Mouse (Mus musculus): ENCODE results near the gene Cacng3. TPM values are rescaled to one million over a fixed set of nuclear protein-coding genes. Genes with fewer than 3 reads are reported as not detected.

Cacng3 gene
- polyA plus RNA-seq, 1 experiment from 2014 or later: 0.19 TPM

DNA sequence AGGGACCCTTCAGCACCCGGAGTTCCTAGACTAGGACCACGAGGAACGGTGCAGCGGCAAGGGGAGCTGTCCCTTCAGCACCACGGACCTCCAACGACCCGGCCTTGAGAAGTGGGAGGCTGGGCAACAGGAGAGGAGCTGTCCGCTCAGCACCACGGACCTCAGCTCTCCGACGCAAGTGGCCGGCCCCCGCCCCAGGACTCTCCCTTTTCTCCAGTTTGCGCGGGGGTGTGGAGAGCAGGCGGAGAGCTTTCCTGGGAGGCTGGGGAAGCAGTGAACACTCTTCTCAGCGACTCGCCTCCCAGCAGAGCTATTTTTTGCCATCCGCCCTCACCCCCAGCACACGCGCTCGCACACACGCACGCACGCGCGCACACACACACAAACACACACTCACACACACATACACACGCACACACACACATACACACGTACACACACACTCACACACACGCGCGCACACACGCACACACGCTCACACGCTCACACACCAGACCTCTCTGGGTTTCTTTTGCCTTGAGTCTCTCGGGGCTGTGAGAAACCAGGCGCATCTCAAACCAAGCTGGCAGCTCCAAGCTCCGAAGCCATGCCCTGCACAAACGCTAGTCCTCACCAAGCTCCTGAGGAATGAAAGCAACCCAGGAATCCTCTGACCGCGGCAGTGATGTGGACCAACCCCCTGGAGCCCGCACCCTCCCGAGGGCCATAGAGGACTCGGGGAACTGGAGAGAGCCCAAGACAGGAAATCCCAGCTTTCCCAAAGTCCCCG lies 765 bp downstream of the Cacng3 start:
- H3K4me1 ChIP-seq (ENCODE audit: control insufficient read depth in 2 of 2, insufficient read depth in 2 of 2, low read length in 2 of 2): peaks cover 2 to 3% of the 10 kb centered on the region in 2 experiments; a peak in 2 of 4 replicates
- H3K27me3 ChIP-seq (ENCODE audit: control insufficient read depth, insufficient read depth, low read length): peaks cover 25% of the 10 kb centered on the region
- 9% methylated on average over 42 of the region's 45 CpGs for WGBS
- no peaks in the 10 kb centered on the region for H3K36me3 ChIP-seq (ENCODE audit: control insufficient read depth, insufficient read depth, low read length)
- peak overlapping the region in 1 of 2 experiments; percentile 10; a peak in 1 of 4 replicates for H3K4me3 ChIP-seq (ENCODE audit: control insufficient read depth in 1 of 2, insufficient read depth in 1 of 2, low read depth in 1 of 2, low read length in 2 of 2)
- no peak overlapping the region for H3K9ac ChIP-seq (ENCODE audit: low read length)
- ATAC-seq (ENCODE audit: insufficient number of reproducible peaks, insufficient read depth, low FRiP score, low read depth): peak; percentile 81
- no peak overlapping the region for H3K27ac ChIP-seq (replicated peaks in 1 of 2; ENCODE audit: control insufficient read depth in 1 of 2, insufficient read depth in 1 of 2, low read depth in 2 of 2, low read length in 2 of 2)
- no peaks in the 10 kb centered on the region for H3K9me3 ChIP-seq (ENCODE audit: control insufficient read depth, low read length)
- H3K4me2 ChIP-seq (ENCODE audit: low read length): peak overlapping the region; percentile 46

DNA sequence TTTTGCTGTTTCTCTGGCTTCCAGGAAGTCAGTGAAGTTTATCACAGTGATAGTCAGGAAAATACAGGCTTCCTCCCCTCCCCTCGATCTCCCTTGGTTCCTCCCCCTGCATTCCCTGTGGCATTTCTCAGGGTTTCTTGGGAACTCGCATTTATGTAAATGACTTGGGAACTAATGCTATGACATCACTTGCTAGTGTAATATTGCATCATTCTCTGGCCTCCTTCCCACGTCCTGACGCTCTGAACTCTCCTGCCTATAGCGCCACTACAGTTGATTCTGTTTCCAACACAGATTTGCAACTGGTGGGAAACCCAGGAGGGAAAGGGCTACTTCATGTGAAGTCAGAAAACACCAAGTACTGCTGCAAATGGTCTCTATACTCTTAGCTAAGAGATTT lies 2.7 kb downstream of the Cacng3 start:
- H3K4me3 ChIP-seq (ENCODE audit: control insufficient read depth in 1 of 2, insufficient read depth in 1 of 2, low read depth in 1 of 2, low read length in 2 of 2): no peak overlapping the region

DNA sequence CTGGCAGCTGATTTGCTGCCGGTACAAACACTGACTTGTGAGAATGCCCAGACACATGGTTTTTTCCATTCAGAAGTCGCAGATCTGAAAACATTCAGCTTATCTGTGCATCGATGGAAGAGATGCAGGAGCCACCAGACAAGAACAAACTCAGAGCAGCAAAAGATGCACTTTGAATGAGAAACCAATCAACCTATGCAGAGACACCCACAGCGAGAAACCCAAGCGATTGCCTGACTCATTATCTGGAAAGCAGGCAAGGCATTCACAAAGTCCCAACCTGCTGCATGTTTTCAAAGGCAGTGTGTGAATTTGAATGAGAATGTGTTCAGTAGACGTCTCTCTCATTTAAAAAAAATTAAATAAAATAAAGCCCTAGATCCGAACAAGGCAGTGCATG lies 4.9 kb downstream of the Cacng3 start:
- WGBS: 63% methylated on average over 7 of the region's 7 CpGs
- no peaks in the 10 kb centered on the region for H3K36me3 ChIP-seq (ENCODE audit: control insufficient read depth, insufficient read depth, low read length)

More for the DNA sequence above, 2.7 kb downstream of the Cacng3 start:
- WGBS: 38% methylated on average over 5 of the region's 5 CpGs
- Histone ChIP-seq H3K9ac (ENCODE audit: low read length) (no peak overlapping the region), H3K4me2 (ENCODE audit: low read length) (no peak overlapping the region), H3K27ac (replicated peaks in 1 of 2; ENCODE audit: control insufficient read depth in 1 of 2, insufficient read depth in 1 of 2, low read depth in 2 of 2, low read length in 2 of 2) (no peak overlapping the region), H3K9me3 (ENCODE audit: control insufficient read depth, low read length) (no peaks in the 10 kb centered on the region), H3K4me1 (ENCODE audit: control insufficient read depth in 2 of 2, insufficient read depth in 2 of 2, low read length in 2 of 2) (peaks cover 2 to 3% of the 10 kb centered on the region in 2 experiments; a peak in 2 of 4 replicates), H3K36me3 (ENCODE audit: control insufficient read depth, insufficient read depth, low read length) (no peaks in the 10 kb centered on the region), H3K27me3 (ENCODE audit: control insufficient read depth, insufficient read depth, low read length) (peaks cover 25% of the 10 kb centered on the region)
- ATAC-seq (ENCODE audit: insufficient number of reproducible peaks, insufficient read depth, low FRiP score, low read depth): no peak

DNA sequence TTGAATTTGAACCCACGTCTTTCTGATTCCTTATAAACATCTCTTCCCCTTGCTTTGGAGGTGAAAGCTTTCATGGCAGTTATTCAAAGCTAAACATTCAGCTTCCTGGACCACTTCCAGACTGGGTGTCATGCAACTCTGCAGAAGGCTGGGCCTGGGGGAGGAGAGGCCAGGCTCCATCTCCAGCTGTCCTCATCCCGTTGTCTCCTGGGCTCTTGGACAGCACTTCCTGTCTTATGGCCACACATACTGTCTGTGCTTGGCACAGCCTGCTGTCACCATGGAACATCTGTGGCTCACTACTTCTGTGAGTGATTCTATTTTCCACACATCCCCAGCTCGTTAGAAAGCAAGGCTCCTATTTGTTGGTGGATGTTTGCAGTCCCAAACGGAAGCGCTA lies 31.5 kb downstream of the Cacng3 start:
- 64% methylated on average over 5 of the region's 5 CpGs for WGBS
- no peaks in the 10 kb centered on the region for H3K27me3 ChIP-seq (ENCODE audit: control insufficient read depth, insufficient read depth, low read length)
- H3K4me2 ChIP-seq (ENCODE audit: low read length): no peak overlapping the region
- H3K27ac ChIP-seq (replicated peaks in 1 of 2; ENCODE audit: control insufficient read depth in 1 of 2, insufficient read depth in 1 of 2, low read depth in 2 of 2, low read length in 2 of 2): no peak overlapping the region
- H3K4me1 ChIP-seq (ENCODE audit: control insufficient read depth in 2 of 2, insufficient read depth in 2 of 2, low read length in 2 of 2): no peaks in the 10 kb centered on the region
- no peak overlapping the region for H3K4me3 ChIP-seq (ENCODE audit: control insufficient read depth in 1 of 2, insufficient read depth in 1 of 2, low read depth in 1 of 2, low read length in 2 of 2)
- no peaks in the 10 kb centered on the region for H3K36me3 ChIP-seq (ENCODE audit: control insufficient read depth, insufficient read depth, low read length)
- H3K9ac ChIP-seq (ENCODE audit: low read length): no peak overlapping the region
- ATAC-seq (ENCODE audit: insufficient number of reproducible peaks, insufficient read depth, low FRiP score, low read depth): no peak
- H3K9me3 ChIP-seq (ENCODE audit: control insufficient read depth, low read length): no peaks in the 10 kb centered on the region

More for the DNA sequence above, 4.9 kb downstream of the Cacng3 start:
- H3K27me3 ChIP-seq (ENCODE audit: control insufficient read depth, insufficient read depth, low read length): peaks cover 21% of the 10 kb centered on the region
- no peak overlapping the region for H3K27ac ChIP-seq (replicated peaks in 1 of 2; ENCODE audit: control insufficient read depth in 1 of 2, insufficient read depth in 1 of 2, low read depth in 2 of 2, low read length in 2 of 2)
- ATAC-seq (ENCODE audit: insufficient number of reproducible peaks, insufficient read depth, low FRiP score, low read depth): no peak
- no peaks in the 10 kb centered on the region for H3K9me3 ChIP-seq (ENCODE audit: control insufficient read depth, low read length)
- no peak overlapping the region for H3K4me2 ChIP-seq (ENCODE audit: low read length)
- no peak overlapping the region for H3K4me3 ChIP-seq (ENCODE audit: control insufficient read depth in 1 of 2, insufficient read depth in 1 of 2, low read depth in 1 of 2, low read length in 2 of 2)
- peaks cover 2 to 3% of the 10 kb centered on the region in 2 experiments; a peak in 2 of 4 replicates for H3K4me1 ChIP-seq (ENCODE audit: control insufficient read depth in 2 of 2, insufficient read depth in 2 of 2, low read length in 2 of 2)
- no peak overlapping the region for H3K9ac ChIP-seq (ENCODE audit: low read length)

DNA sequence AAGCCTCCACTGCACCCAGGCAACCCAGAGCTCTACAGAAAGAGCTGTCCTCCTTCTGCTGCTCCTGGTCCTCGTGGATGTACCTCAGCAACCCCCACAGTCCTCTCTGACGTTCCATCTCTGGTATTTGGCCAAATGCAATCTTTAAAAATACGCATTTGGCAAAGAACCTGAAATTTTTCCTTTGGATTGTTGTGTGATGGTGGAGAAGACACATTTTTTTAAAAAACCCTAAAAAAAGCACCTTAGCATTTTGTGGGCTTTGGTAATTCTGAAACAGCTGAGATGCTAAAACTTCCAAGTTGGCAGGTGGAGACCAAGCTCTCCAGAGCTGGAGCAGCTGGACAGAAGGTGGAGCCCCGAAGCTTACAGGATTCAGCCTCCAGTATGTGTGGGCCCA lies 32.2 kb downstream of the Cacng3 start:
- no peaks in the 10 kb centered on the region for H3K9me3 ChIP-seq (ENCODE audit: control insufficient read depth, low read length)
- no peaks in the 10 kb centered on the region for H3K27me3 ChIP-seq (ENCODE audit: control insufficient read depth, insufficient read depth, low read length)
- H3K36me3 ChIP-seq (ENCODE audit: control insufficient read depth, insufficient read depth, low read length): no peaks in the 10 kb centered on the region
- no peak overlapping the region for H3K4me2 ChIP-seq (ENCODE audit: low read length)
- H3K4me1 ChIP-seq (ENCODE audit: control insufficient read depth in 2 of 2, insufficient read depth in 2 of 2, low read length in 2 of 2): no peaks in the 10 kb centered on the region
- no peak overlapping the region for H3K4me3 ChIP-seq (ENCODE audit: control insufficient read depth in 1 of 2, insufficient read depth in 1 of 2, low read depth in 1 of 2, low read length in 2 of 2)
- H3K27ac ChIP-seq (replicated peaks in 1 of 2; ENCODE audit: control insufficient read depth in 1 of 2, insufficient read depth in 1 of 2, low read depth in 2 of 2, low read length in 2 of 2): no peak overlapping the region
- ATAC-seq (ENCODE audit: insufficient number of reproducible peaks, insufficient read depth, low FRiP score, low read depth): no peak
- WGBS: 64% methylated on average over 4 of the region's 4 CpGs
- H3K9ac ChIP-seq (ENCODE audit: low read length): no peak overlapping the region

DNA sequence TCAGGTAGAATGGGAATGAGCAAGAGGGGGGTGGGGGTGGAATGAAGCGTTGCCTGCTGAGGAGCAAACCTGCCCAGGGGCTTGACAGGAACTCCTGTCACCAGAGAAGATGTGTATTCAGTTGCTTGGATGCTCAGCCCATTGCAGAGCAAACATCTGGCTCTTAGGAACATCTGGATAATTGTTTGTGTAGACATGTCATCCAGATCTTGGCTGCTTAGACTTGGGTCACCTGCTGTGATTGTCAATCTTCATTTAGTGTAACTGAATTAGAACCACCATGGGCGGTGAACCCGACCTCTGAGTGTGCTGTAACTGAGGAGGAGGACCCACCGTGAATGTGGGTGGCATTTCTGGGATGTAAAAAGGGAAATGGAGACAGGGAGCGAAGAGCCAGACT lies 36.4 kb downstream of the Cacng3 start:
- H3K27ac ChIP-seq (replicated peaks in 1 of 2; ENCODE audit: control insufficient read depth in 1 of 2, insufficient read depth in 1 of 2, low read depth in 2 of 2, low read length in 2 of 2): no peak overlapping the region
- no peaks in the 10 kb centered on the region for H3K27me3 ChIP-seq (ENCODE audit: control insufficient read depth, insufficient read depth, low read length)
- 36% methylated on average over 5 of the region's 5 CpGs for WGBS
- H3K4me2 ChIP-seq (ENCODE audit: low read length): no peak overlapping the region
- no peaks in the 10 kb centered on the region for H3K9me3 ChIP-seq (ENCODE audit: control insufficient read depth, low read length)
- H3K9ac ChIP-seq (ENCODE audit: low read length): no peak overlapping the region
- ATAC-seq (ENCODE audit: insufficient number of reproducible peaks, insufficient read depth, low FRiP score, low read depth): no peak
- H3K4me3 ChIP-seq (ENCODE audit: control insufficient read depth in 1 of 2, insufficient read depth in 1 of 2, low read depth in 1 of 2, low read length in 2 of 2): no peak overlapping the region
- no peaks in the 10 kb centered on the region for H3K36me3 ChIP-seq (ENCODE audit: control insufficient read depth, insufficient read depth, low read length)
- H3K4me1 ChIP-seq (ENCODE audit: control insufficient read depth in 2 of 2, insufficient read depth in 2 of 2, low read length in 2 of 2): no peaks in the 10 kb centered on the region; a peak in 1 of 4 replicates

DNA sequence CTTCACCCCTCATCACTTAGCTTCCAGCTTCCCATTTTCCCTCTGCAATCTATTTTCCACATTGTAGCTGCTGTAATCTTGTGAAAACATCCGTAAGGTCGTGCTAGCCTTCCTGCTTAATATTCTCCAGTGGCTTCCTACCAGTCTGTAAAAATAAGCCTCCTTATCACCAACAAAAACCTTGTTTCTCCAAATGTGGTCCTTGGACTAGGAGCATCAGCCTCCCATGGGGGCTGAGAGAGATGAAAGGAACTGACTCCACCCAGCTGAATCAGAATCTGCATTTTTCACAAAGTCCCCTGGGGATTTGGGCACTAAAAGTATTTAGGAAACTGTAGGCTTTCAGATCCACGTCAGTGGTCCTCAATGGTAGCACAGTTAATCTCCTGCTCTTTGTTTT lies 46.0 kb downstream of the Cacng3 start:
- H3K9me3 ChIP-seq (ENCODE audit: control insufficient read depth, low read length): no peaks in the 10 kb centered on the region
- no peak overlapping the region for H3K4me2 ChIP-seq (ENCODE audit: low read length)
- H3K27me3 ChIP-seq (ENCODE audit: control insufficient read depth, insufficient read depth, low read length): no peaks in the 10 kb centered on the region; the same call in 1 of the 2 replicates
- H3K9ac ChIP-seq (ENCODE audit: low read length): no peak overlapping the region
- 16% methylated on average over 3 of the region's 3 CpGs for whole genome bisulfite sequencing
- ATAC-seq (ENCODE audit: insufficient number of reproducible peaks, insufficient read depth, low FRiP score, low read depth): peak; percentile 76
- H3K27ac ChIP-seq (replicated peaks in 1 of 2; ENCODE audit: control insufficient read depth in 1 of 2, insufficient read depth in 1 of 2, low read depth in 2 of 2, low read length in 2 of 2): no peak overlapping the region
- H3K4me1 ChIP-seq (ENCODE audit: control insufficient read depth in 2 of 2, insufficient read depth in 2 of 2, low read length in 2 of 2): no peaks in the 10 kb centered on the region
- no peak overlapping the region for H3K4me3 ChIP-seq (ENCODE audit: control insufficient read depth in 1 of 2, insufficient read depth in 1 of 2, low read depth in 1 of 2, low read length in 2 of 2)
- no peaks in the 10 kb centered on the region for H3K36me3 ChIP-seq (ENCODE audit: control insufficient read depth, insufficient read depth, low read length)

DNA sequence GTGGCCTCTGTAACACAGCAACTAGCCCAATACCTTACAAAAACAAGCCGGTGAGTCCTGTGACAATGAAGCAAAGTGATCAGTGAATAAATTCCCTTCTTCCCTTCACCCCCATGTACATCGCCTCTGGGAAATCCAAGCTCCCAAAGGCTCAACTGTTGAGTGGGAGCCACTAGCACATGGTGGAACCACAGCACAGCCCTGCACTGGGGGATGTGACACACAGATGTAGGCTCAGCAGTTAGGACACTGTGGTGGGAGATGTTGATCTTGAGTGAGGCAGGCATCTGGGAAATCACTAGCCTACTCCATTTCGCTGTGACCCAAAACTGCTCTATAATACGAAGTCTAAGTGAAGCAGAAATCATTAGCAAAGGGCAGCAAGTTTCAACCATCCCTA lies 48.2 kb downstream of the Cacng3 start:
- Histone ChIP-seq H3K27me3 (ENCODE audit: control insufficient read depth, insufficient read depth, low read length) (no peaks in the 10 kb centered on the region; the same call in 1 of the 2 replicates), H3K4me3 (ENCODE audit: control insufficient read depth in 1 of 2, insufficient read depth in 1 of 2, low read depth in 1 of 2, low read length in 2 of 2) (no peak overlapping the region), H3K9ac (ENCODE audit: low read length) (no peak overlapping the region), H3K9me3 (ENCODE audit: control insufficient read depth, low read length) (no peaks in the 10 kb centered on the region), H3K27ac (replicated peaks in 1 of 2; ENCODE audit: control insufficient read depth in 1 of 2, insufficient read depth in 1 of 2, low read depth in 2 of 2, low read length in 2 of 2) (no peak overlapping the region), H3K4me1 (ENCODE audit: control insufficient read depth in 2 of 2, insufficient read depth in 2 of 2, low read length in 2 of 2) (no peaks in the 10 kb centered on the region), H3K36me3 (ENCODE audit: control insufficient read depth, insufficient read depth, low read length) (no peaks in the 10 kb centered on the region), H3K4me2 (ENCODE audit: low read length) (no peak overlapping the region)
- ATAC-seq (ENCODE audit: insufficient number of reproducible peaks, insufficient read depth, low FRiP score, low read depth): no peak
- WGBS: 84% methylated on average over 4 of the region's 4 CpGs
